8 mouse cellular contexts compared by ENCODE assay signal in the genomic region with DNA sequence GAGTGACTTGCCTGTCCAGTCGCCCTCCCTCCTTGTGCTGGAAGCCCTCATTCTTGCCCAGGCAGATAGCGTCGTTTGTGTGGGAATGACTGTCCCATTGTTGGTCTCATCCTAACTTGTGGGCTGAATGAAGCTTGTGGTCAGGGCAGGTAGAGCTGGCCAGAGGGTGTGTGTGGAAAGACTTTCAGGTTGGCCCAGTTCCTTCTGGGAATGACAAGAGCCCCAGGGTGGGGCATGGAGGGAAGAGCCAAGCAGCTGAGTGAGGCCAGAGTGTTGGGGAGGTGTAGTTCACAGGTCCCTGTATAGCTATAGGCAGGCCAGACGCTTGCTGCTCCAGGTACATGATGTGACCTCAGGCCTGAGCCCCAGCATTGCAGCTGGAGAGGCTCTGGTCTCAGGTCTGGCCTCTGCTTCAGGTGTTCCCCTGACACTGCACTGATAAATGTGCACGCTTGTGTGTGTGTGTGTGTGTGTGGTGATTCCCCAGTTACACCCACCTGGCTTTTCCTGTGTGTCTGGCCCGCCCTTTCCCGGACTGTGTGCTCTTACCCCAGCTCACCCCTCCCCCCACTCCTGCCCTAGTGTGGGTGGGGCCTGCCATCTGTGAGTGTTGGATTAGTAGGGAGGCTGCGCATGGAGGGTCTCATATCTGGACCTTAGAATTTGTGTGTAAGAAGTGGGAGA. TPM values are rescaled to one million over a fixed set of nuclear protein-coding genes. Genes with fewer than 3 reads are reported as not detected.
DNase-seq lines count a peak whose midpoint lies in the region; ATAC-seq and TF ChIP-seq lines count a peak whose summit lies in the region.

No protein-coding gene starts in this region.

- no peak for ATAC-seq in heart, embryonic 11.5 days (replicated peaks; ENCODE audit: insufficient number of reproducible peaks, low FRiP score, low TSS enrichment)
- peak; percentile 61; the same call in 1 of the 2 replicates for ATAC-seq in lung, embryonic 14.5 days (ENCODE audit: insufficient read depth)
- no peak for ATAC-seq in hindbrain, postnatal 0 days

- H3K36me3 ChIP-seq in heart, embryonic 11.5 days (ENCODE audit: control insufficient read depth, insufficient read depth, low read length), result peaks cover 23% of the 10 kb centered on the region; the same call in 1 of the 2 replicates
- peaks cover 77% of the 10 kb centered on the region for H3K36me3 ChIP-seq in embryonic facial prominence, embryonic 10.5 days (replicated peaks)
- peaks cover 59% of the 10 kb centered on the region for H3K36me3 ChIP-seq in lung, embryonic 14.5 days (ENCODE audit: insufficient read depth)
- H3K36me3 ChIP-seq in hindbrain, postnatal 0 days (ENCODE audit: insufficient read depth, low read length), result peaks cover 35% of the 10 kb centered on the region

- intact Hi-C loops in heart, postnatal 25 days (cut with DNase I), result no loop called here

- WGBS in heart, embryonic 11.5 days (ENCODE audit: insufficient replicate concordance), result 62% methylated on average over 8 of the region's 8 CpGs
- WGBS in embryonic facial prominence, embryonic 10.5 days, result 65% methylated on average over 8 of the region's 8 CpGs
- 59% methylated on average over 8 of the region's 8 CpGs for WGBS in lung, embryonic 14.5 days
- 84% methylated on average over 8 of the region's 8 CpGs for WGBS in hindbrain, postnatal 0 days

- no peak overlapping the region for H3K4me2 ChIP-seq in heart, embryonic 11.5 days
- no peak overlapping the region for H3K4me2 ChIP-seq in lung, embryonic 14.5 days
- H3K4me2 ChIP-seq in hindbrain, postnatal 0 days (ENCODE audit: low read depth, low read length), result no peak overlapping the region

- H3K4me3 ChIP-seq in heart, embryonic 11.5 days (ENCODE audit: low read depth, low read length), result no peak overlapping the region
- H3K4me3 ChIP-seq in embryonic facial prominence, embryonic 10.5 days, result no peak overlapping the region
- no peak overlapping the region for H3K4me3 ChIP-seq in lung, embryonic 14.5 days (ENCODE audit: low read depth, low read length)
- no peak overlapping the region for H3K4me3 ChIP-seq in hindbrain, postnatal 0 days (ENCODE audit: low read length)

- DNase-seq in heart, postnatal 25 days (ENCODE audit: low spot score), result no peak
- peak; percentile 55 for DNase-seq in CD4-positive helper T cell, adult 2 months (ENCODE audit: low read depth, low spot score)
- DNase-seq in embryonic facial prominence, embryonic 10.5 days (ENCODE audit: low spot score), result peak; percentile 31
- peak; percentile 16 for DNase-seq in lung, embryonic 14.5 days
- DNase-seq in gastrocnemius, postnatal 10 days, result no peak
- DNase-seq in gastrocnemius, postnatal 25 days, result no peak
- DNase-seq in hindbrain, postnatal 0 days (ENCODE audit: low spot score), result no peak

- H3K4me1 ChIP-seq in heart, embryonic 11.5 days (ENCODE audit: control insufficient read depth, insufficient read depth, low read length), result peaks cover 42% of the 10 kb centered on the region
- peaks cover 45% of the 10 kb centered on the region for H3K4me1 ChIP-seq in embryonic facial prominence, embryonic 10.5 days
- no peaks in the 10 kb centered on the region for H3K4me1 ChIP-seq in lung, embryonic 14.5 days (ENCODE audit: insufficient read depth)
- H3K4me1 ChIP-seq in hindbrain, postnatal 0 days (ENCODE audit: insufficient read depth, low read length), result peaks cover 10% of the 10 kb centered on the region

- no peaks in the 10 kb centered on the region for H3K9me3 ChIP-seq in heart, embryonic 11.5 days (replicated peaks; ENCODE audit: control insufficient read depth, low read length)
- H3K9me3 ChIP-seq in embryonic facial prominence, embryonic 10.5 days, result no peaks in the 10 kb centered on the region
- H3K9me3 ChIP-seq in lung, embryonic 14.5 days (ENCODE audit: low read depth, low read length), result no peaks in the 10 kb centered on the region
- H3K9me3 ChIP-seq in hindbrain, postnatal 0 days (ENCODE audit: low read length), result no peaks in the 10 kb centered on the region

- no peaks in the 10 kb centered on the region for H3K27me3 ChIP-seq in heart, embryonic 11.5 days (ENCODE audit: control insufficient read depth, insufficient read depth, low read length)
- no peaks in the 10 kb centered on the region for H3K27me3 ChIP-seq in embryonic facial prominence, embryonic 10.5 days (replicated peaks; ENCODE audit: low read depth, poor library complexity, severe bottlenecking)
- no peaks in the 10 kb centered on the region for H3K27me3 ChIP-seq in lung, embryonic 14.5 days (ENCODE audit: insufficient read depth, low read length)
- H3K27me3 ChIP-seq in hindbrain, postnatal 0 days (ENCODE audit: insufficient read depth, low read length), result no peaks in the 10 kb centered on the region

- 0 out of 2 replicates have a peak overlapping the region, but pooled peaks have one; percentile 4 for H3K9ac ChIP-seq in heart, embryonic 11.5 days (ENCODE audit: low read depth, low read length)
- H3K9ac ChIP-seq in lung, embryonic 14.5 days, result no peak overlapping the region
- H3K9ac ChIP-seq in hindbrain, postnatal 0 days (replicated peaks; ENCODE audit: low read length), result no peak overlapping the region

- TF ChIP-seq CTCF in lung, embryonic 14.5 days (IDR thresholded peaks at IDR 0.05; ENCODE audit: low read depth), result no peak
- TF ChIP-seq CTCF in hindbrain, postnatal 0 days (IDR thresholded peaks at IDR 0.05; ENCODE audit: low read depth), result no peak

- H3K27ac ChIP-seq in heart, embryonic 11.5 days (ENCODE audit: low read depth, low read length), result peak overlapping the region; percentile 74
- peak overlapping the region; percentile 5; the same call in 1 of the 2 replicates for H3K27ac ChIP-seq in embryonic facial prominence, embryonic 10.5 days (replicated peaks)
- no peak overlapping the region for H3K27ac ChIP-seq in lung, embryonic 14.5 days (ENCODE audit: low read depth)
- no peak overlapping the region for H3K27ac ChIP-seq in hindbrain, postnatal 0 days

RNA-seq across cellular contexts. Expression of gene Pgs1, which starts 21.5 kb away (rescaled TPM):
- polyA plus RNA-seq in heart, embryonic 11.5 days (2014; fragmentation: Nextera tagmentation; extraction: Ambion mirVana), result 26.5 and 27.4 TPM in 2 replicates
- 10 to 100 TPM; 18.1 to 18.2 TPM for total RNA-seq in heart, postnatal 25 days (2021)
- 43.5 and 44.6 TPM in 2 replicates for polyA plus RNA-seq in embryonic facial prominence, embryonic 10.5 days (2016; fragmentation: Nextera tagmentation; extraction: Ambion mirVana)
- 35.8 and 40.8 TPM in 2 replicates for polyA plus RNA-seq in lung, embryonic 14.5 days (2014; fragmentation: Nextera tagmentation; extraction: Ambion mirVana)
- 10 to 100 TPM; 17.8 to 21.6 TPM for total RNA-seq in gastrocnemius, postnatal 10 days (2021)
- 10 to 100 TPM; 18.4 to 18.6 TPM for total RNA-seq in gastrocnemius, postnatal 25 days (2021)
- 72.7 and 85.0 TPM in 2 replicates for total RNA-seq in hindbrain, postnatal 0 days (2014; rRNA removed)
- polyA plus RNA-seq in hindbrain, postnatal 0 days (2015; fragmentation: Nextera tagmentation; extraction: Ambion mirVana), result 57.2 and 58.3 TPM in 2 replicates

RNA-seq across cellular contexts. Expression of gene Socs3, which starts 37.8 kb away (rescaled TPM):
- polyA plus RNA-seq in heart, embryonic 11.5 days (2014; fragmentation: Nextera tagmentation; extraction: Ambion mirVana), result 3.6 and 4.5 TPM in 2 replicates
- 1 to 10 TPM; 5.2 to 6.3 TPM for total RNA-seq in heart, postnatal 25 days (2021)
- 13.6 and 16.7 TPM in 2 replicates for polyA plus RNA-seq in embryonic facial prominence, embryonic 10.5 days (2016; fragmentation: Nextera tagmentation; extraction: Ambion mirVana)
- 5.4 and 6.4 TPM in 2 replicates for polyA plus RNA-seq in lung, embryonic 14.5 days (2014; fragmentation: Nextera tagmentation; extraction: Ambion mirVana)
- total RNA-seq in gastrocnemius, postnatal 10 days (2021), result 1 to 10 TPM; 6.2 to 9.8 TPM
- total RNA-seq in gastrocnemius, postnatal 25 days (2021), result 1 to 10 TPM; 4.4 to 6.1 TPM
- total RNA-seq in hindbrain, postnatal 0 days (2014; rRNA removed), result 12.3 and 12.4 TPM in 2 replicates
- polyA plus RNA-seq in hindbrain, postnatal 0 days (2015; fragmentation: Nextera tagmentation; extraction: Ambion mirVana), result 6.0 and 7.0 TPM in 2 replicates

Comparison
In these comparisons a context has a peak if more than half of its experiments do, and no peak if none do; other contexts are left out.
1. H3K27ac ChIP-seq: peak in heart, embryonic 11.5 days (single experiment) and embryonic facial prominence, embryonic 10.5 days (single experiment); none in lung, embryonic 14.5 days (single experiment) and hindbrain, postnatal 0 days (single experiment).
2. DNase-seq: peak in CD4-positive helper T cell, adult 2 months (single experiment), embryonic facial prominence, embryonic 10.5 days (single experiment) and lung, embryonic 14.5 days (single experiment); none in heart, postnatal 25 days (single experiment), gastrocnemius, postnatal 10 days (single experiment), gastrocnemius, postnatal 25 days (single experiment) and hindbrain, postnatal 0 days (single experiment).